Comparison of ENCODE assay signal across 8 mouse cellular contexts in genomic region chr10:60173035-60173434, GRCm38 (mm10). TPM values are rescaled to one million over a fixed set of nuclear protein-coding genes. Genes with fewer than 3 reads are reported as not detected.
A peak's percentile ranks its signal among the peaks of the same experiment; 100 is the strongest.
DNase-seq lines count a peak whose midpoint lies in the region; ATAC-seq lines count a peak whose summit lies in the region.

No protein-coding gene starts in this region.

- H3K4me3 ChIP-seq in forebrain, embryonic 15.5 days, result no peak overlapping the region
- no peak overlapping the region for H3K4me3 ChIP-seq in forebrain, embryonic 12.5 days (replicated peaks)
- no peak overlapping the region for H3K4me3 ChIP-seq in neural tube, embryonic 13.5 days
- H3K4me3 ChIP-seq in neural tube, embryonic 15.5 days (replicated peaks), result no peak overlapping the region

- no peaks in the 10 kb centered on the region for H3K27me3 ChIP-seq in forebrain, embryonic 15.5 days
- H3K27me3 ChIP-seq in forebrain, embryonic 12.5 days, result no peaks in the 10 kb centered on the region
- no peaks in the 10 kb centered on the region for H3K27me3 ChIP-seq in neural tube, embryonic 13.5 days
- no peaks in the 10 kb centered on the region for H3K27me3 ChIP-seq in neural tube, embryonic 15.5 days (replicated peaks)

- WGBS in forebrain, embryonic 15.5 days, result 33% methylated on average over 10 of the region's 10 CpGs
- 72% methylated on average over 10 of the region's 10 CpGs for WGBS in forebrain, embryonic 12.5 days
- 61% methylated on average over 10 of the region's 10 CpGs for WGBS in neural tube, embryonic 13.5 days
- 54% methylated on average over 10 of the region's 10 CpGs for WGBS in neural tube, embryonic 15.5 days

- H3K4me1 ChIP-seq in forebrain, embryonic 15.5 days, result peaks cover 6% of the 10 kb centered on the region; the same call in 1 of the 2 replicates
- peaks cover 3% of the 10 kb centered on the region; the same call in 1 of the 2 replicates for H3K4me1 ChIP-seq in forebrain, embryonic 12.5 days
- peaks cover 17% of the 10 kb centered on the region for H3K4me1 ChIP-seq in neural tube, embryonic 13.5 days (replicated peaks)
- H3K4me1 ChIP-seq in neural tube, embryonic 15.5 days, result peaks cover 7% of the 10 kb centered on the region; the same call in 1 of the 2 replicates

- peak; percentile 86 to 87 for DNase-seq in layer of hippocampus, postnatal 36 days
- peak; percentile 87 to 91 for DNase-seq in right cerebral cortex, postnatal 10 days (ENCODE audit: low spot score in 2 of 2)
- no peak for DNase-seq in embryo, embryonic 9.5 days (ENCODE audit: extremely low spot score)

- no peak overlapping the region for H3K4me2 ChIP-seq in forebrain, embryonic 15.5 days (replicated peaks)
- H3K4me2 ChIP-seq in forebrain, embryonic 12.5 days, result no peak overlapping the region
- no peak overlapping the region for H3K4me2 ChIP-seq in neural tube, embryonic 13.5 days
- no peak overlapping the region for H3K4me2 ChIP-seq in neural tube, embryonic 15.5 days

- no peaks in the 10 kb centered on the region for H3K9me3 ChIP-seq in forebrain, embryonic 15.5 days
- no peaks in the 10 kb centered on the region for H3K9me3 ChIP-seq in forebrain, embryonic 12.5 days
- H3K9me3 ChIP-seq in neural tube, embryonic 13.5 days, result no peaks in the 10 kb centered on the region
- no peaks in the 10 kb centered on the region for H3K9me3 ChIP-seq in neural tube, embryonic 15.5 days (replicated peaks)

- H3K27ac ChIP-seq in forebrain, embryonic 15.5 days (replicated peaks), result no peak overlapping the region
- no peak overlapping the region for H3K27ac ChIP-seq in forebrain, embryonic 12.5 days
- no peak overlapping the region for H3K27ac ChIP-seq in neural tube, embryonic 13.5 days (replicated peaks)
- no peak overlapping the region for H3K27ac ChIP-seq in neural tube, embryonic 15.5 days (replicated peaks)

- no peak overlapping the region for H3K9ac ChIP-seq in forebrain, embryonic 15.5 days (replicated peaks)
- no peak overlapping the region for H3K9ac ChIP-seq in forebrain, embryonic 12.5 days
- H3K9ac ChIP-seq in neural tube, embryonic 13.5 days, result no peak overlapping the region
- no peak overlapping the region for H3K9ac ChIP-seq in neural tube, embryonic 15.5 days (replicated peaks)

- H3K36me3 ChIP-seq in forebrain, embryonic 15.5 days, result no peaks in the 10 kb centered on the region
- H3K36me3 ChIP-seq in forebrain, embryonic 12.5 days (replicated peaks), result no peaks in the 10 kb centered on the region
- no peaks in the 10 kb centered on the region for H3K36me3 ChIP-seq in neural tube, embryonic 13.5 days
- H3K36me3 ChIP-seq in neural tube, embryonic 15.5 days, result no peaks in the 10 kb centered on the region

- ATAC-seq in forebrain, embryonic 15.5 days (replicated peaks), result peak; percentile 78; the same call in 1 of the 2 replicates
- no peak for ATAC-seq in forebrain, embryonic 12.5 days (ENCODE audit: low FRiP score)
- 0 out of 2 replicates have a peak, but pooled peaks have one; percentile 15 for ATAC-seq in neural tube, embryonic 13.5 days (ENCODE audit: low read depth)
- ATAC-seq in neural tube, embryonic 15.5 days (ENCODE audit: low FRiP score), result no peak; the same call in 1 of the 2 replicates
- no peak for ATAC-seq in megakaryocyte-erythroid progenitor cell, adult 5-6 weeks (replicated peaks; ENCODE audit: low FRiP score, low TSS enrichment, poor library complexity, severe bottlenecking)

RNA-seq across cellular contexts. Expression of gene Chst3, which starts 46.0 kb away (rescaled TPM):
- 1.2 and 1.5 TPM in 2 replicates for polyA plus RNA-seq in forebrain, embryonic 15.5 days (2015; fragmentation: Nextera tagmentation; extraction: Ambion mirVana)
- polyA plus RNA-seq in forebrain, embryonic 12.5 days (2016; fragmentation: Nextera tagmentation; extraction: Ambion mirVana), result 3.7 and 4.0 TPM in 2 replicates
- polyA plus RNA-seq in neural tube, embryonic 13.5 days (2015; fragmentation: Nextera tagmentation; extraction: Ambion mirVana), result 1.9 and 2.7 TPM in 2 replicates
- 1.9 and 2.0 TPM in 2 replicates for polyA plus RNA-seq in neural tube, embryonic 15.5 days (2015; fragmentation: Nextera tagmentation; extraction: Ambion mirVana)
- 1 to 10 TPM; 2.2 to 2.8 TPM for total RNA-seq in layer of hippocampus, postnatal 36 days (2021)
- total RNA-seq in megakaryocyte-erythroid progenitor cell, adult 5-6 weeks (2014; fragmentation: Nextera tagmentation), result 0.40 and 5.4 TPM in 2 replicates
- 0.11 TPM in 1 of 2 replicates, not detected in the other for total RNA-seq in megakaryocyte-erythroid progenitor cell, adult 5-6 weeks (2017)

Comparison
In these comparisons a context has a peak if more than half of its experiments do, and no peak if none do; other contexts are left out.
1. ATAC-seq: peak in forebrain, embryonic 15.5 days (single experiment) and neural tube, embryonic 13.5 days (single experiment); none in forebrain, embryonic 12.5 days (single experiment), neural tube, embryonic 15.5 days (single experiment) and megakaryocyte-erythroid progenitor cell, adult 5-6 weeks (single experiment).